Mouse (Mus musculus) forelimb bud, embryonic 11.5 days (tissue): ENCODE results near the gene Nol8.

Experiments used
- DNase-seq: peaks from one replicate; pipeline ENCODE4 v3.0.0-alpha.2; 2012; ENCODE audit warnings: low read depth, low spot score

Nol8 gene

DNA sequence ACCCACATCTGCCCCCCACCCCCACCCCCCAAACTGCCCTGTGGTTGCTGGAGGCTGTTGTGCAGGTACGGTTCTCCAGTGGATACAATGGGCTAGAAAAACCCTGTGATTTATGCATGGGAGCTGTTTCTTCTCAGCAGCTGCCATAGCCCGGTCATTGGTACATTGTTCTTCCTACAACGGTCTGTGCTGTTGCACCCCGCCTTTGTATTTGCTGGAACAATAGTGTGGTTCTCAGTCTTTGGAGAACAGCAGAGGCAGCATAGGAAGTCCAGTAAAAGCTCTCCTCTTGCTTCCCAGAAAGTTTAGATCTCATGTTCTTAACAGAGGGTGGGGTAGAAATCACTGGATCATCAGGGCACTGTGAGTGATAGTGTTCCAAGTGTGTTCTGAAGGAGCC lies 31.4 kb downstream of the Nol8 start:
- no peak for DNase-seq

DNA sequence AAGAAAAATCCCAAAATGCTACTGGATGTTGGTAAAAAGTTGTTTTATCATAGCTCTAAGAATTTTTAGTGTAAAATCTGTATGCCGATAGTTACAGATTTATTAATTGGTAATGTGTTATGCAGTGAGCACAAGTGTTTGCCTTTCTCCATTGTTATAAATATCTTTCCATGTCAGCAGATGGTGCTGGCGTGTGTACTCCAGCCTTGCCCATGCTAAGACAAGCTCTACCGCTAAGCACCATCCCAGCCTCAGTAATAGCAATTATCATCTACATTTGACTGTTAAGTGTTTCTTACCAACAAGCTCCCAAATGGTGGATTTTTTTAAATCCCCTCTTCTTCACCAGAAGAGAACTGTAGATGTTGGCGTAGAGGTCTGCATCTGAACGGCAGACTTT lies 38.2 kb downstream of the Nol8 start:
- DNase-seq, result no peak

DNA sequence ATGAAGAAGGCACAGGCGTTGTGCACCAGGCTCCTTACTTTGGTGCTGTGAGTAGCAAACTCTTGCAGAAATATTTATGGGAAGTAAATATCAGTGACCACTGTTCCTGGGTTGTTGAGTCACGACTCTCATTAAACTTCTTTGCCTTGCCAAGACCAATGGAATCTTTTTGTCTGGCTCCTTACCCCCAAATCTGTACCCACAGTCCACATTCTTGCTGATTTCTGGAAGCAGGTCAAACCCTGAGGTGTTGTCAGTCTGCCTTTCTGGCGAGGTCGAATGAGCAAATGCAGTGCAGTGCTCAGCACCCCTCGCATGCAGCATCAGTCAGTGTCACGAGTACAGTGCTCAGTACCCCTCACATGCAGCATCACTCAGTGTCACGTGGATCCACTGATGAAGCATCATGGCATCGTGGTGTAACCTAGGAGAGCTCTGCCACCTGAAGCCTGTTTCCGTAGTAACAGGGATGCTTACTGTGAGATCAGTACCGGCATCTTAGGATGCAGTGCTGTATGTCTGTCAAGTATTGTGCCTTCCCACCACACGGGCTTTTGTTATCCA lies 50.4 kb downstream of the Nol8 start:
- DNase-seq, result no peak

DNA sequence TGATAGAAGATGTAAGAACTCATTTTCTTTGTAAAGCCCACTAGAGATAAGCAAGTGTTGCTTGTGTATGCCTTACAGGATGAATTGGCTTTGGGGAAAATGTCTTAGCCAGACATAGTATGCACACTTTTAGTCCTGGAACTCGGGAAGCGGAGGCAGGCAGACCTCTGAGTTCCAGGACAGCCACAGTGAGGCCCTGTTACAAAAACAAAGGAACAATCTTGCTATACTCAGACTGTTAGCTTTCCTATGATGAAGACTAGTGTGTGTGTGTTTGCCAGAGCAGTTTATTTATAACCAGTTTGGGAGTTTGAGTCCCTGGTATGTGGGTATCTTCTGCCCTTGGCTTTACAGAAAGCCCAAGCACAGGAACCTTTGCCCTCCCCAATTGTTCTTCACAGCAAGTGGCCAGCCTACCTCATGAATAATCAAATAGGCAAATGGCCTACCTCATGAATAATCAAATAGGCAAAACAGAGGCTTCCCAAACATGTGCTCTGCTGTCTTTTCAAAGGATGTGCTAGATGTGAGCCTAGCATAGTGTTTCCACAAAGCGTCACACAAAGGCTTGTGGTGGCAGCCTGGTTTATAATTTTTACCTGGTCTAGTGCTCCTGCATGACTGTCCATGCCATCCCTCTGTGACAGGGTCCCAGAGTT lies 53.3 kb downstream of the Nol8 start:
- no peak for DNase-seq

DNA sequence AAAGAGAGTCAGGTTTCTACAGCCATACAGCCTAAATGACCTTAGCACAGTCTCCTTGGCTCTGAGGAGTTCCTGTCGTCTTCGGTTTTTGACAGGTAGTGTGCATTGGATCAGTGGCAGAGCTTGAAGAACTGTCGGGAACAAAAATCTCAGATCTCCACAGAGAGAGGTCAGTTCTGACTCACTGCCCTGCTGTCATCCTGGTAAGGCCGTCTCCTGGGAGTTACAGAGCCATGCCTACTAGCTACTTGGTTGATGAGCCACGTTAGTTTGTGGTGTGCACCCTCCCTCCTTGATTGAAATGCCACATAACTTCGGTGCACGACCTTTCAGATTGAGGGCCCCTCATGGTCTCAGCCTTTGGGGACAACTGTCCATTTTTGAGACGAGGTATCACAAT lies 55.4 kb downstream of the Nol8 start:
- DNase-seq, result no peak

DNA sequence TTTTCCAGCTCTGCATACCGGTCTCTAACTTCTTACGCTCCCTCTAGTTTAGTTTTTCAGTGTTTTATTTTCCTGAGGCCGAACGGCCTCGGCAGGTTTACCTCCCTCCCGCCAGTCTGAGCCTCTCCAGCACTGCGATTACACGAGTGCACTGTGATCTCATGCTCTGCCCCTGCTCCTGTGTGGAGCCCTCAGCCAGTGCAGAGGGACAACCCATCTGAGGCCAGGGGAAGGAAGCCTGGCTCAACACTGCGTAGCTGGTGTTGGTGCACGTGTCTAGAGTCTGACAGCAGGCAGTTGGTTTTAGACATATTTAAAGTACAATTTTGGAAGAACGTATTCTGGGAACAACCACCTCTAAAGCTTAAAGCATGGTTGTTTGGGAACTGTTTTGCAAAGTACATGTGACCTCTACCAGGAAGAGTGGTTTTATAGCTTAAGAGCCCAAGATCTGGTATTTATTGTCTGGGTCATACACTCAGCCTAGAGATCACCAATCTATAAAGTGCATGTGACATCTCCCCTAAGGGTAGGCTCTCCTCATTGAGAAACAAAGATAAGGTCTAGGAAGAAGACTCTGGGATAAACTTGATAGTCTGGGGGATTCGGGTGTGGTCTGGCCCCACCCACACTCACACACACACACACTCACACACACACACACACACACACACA lies 59.3 kb downstream of the Nol8 start:
- no peak for DNase-seq

DNA sequence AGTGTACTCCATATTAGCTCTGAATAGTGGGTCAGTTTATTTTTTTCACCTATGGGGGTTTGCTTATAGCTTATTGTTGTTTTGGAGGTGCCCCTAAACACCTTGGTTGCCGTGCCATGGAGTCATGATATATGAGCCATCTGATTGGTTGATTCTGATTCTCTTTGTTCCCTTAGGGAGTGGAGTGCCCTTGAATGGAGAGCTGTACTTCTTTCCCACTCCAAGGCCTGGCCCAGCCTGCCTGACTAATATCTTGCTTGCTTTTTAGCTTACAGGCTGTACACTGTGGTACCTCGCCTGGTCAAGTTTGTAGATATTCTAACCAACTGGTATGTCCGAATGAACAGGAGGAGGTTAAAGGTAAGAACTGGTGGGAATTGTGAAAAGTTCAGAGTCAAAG lies 66.4 kb downstream of the Nol8 start:
- DNase-seq, result no peak
